Mouse (Mus musculus): Measurements from ENCODE around the gene Tmprss9. TPM values are rescaled to one million over a fixed set of nuclear protein-coding genes. Genes with fewer than 3 reads are reported as not detected.

The Tmprss9 gene
- polyA plus RNA-seq, 1 experiment from 2014 or later = 0.25 TPM

- Histone ChIP-seq H3K36me3 (ENCODE audit: control insufficient read depth, insufficient read depth) (peaks cover 16% of the 10 kb centered on the region), H3K27ac (ENCODE audit: low read length) (peak within 1 kb of the TSS; percentile 78), H3K27me3 (replicated peaks; ENCODE audit: control insufficient read depth, insufficient read depth, low read length) (no peaks in the 10 kb centered on the region), H3K4me1 (replicated peaks; ENCODE audit: control insufficient read depth, insufficient read depth, low read length) (peaks cover 30% of the 10 kb centered on the region), H3K9me3 (ENCODE audit: control insufficient read depth, low read length) (no peaks in the 10 kb centered on the region), H3K4me2 (ENCODE audit: low read length) (peak within 1 kb of the TSS; percentile 99), H3K9ac (replicated peaks; ENCODE audit: low read depth, low read length) (peak within 1 kb of the TSS; percentile 84), H3K4me3 (replicated peaks; ENCODE audit: low read length) (peak within 1 kb of the TSS; percentile 69)
- WGBS = under 1% methylated on average over 81 of the region's 81 CpGs
- ATAC-seq = peak; percentile 88
Observed at GRCm38 (mm10) chr10:80854913-80855748, 16.5 kb upstream of the Tmprss9 start, which contains the start of the genes Lsm7 and Sppl2b. TSS of gene Lsm7 (minus strand) at chr10:80855209. TSS of gene Sppl2b (plus strand) at chr10:80855275.

GRCm38 (mm10) chr10:80855749-80856073, 15.9 kb upstream of the Tmprss9 start:
- no peak for ATAC-seq
- 25% methylated on average over 11 of the region's 11 CpGs for WGBS
- H3K27me3 ChIP-seq (replicated peaks; ENCODE audit: control insufficient read depth, insufficient read depth, low read length) = no peaks in the 10 kb centered on the region

GRCm38 (mm10) chr10:80856267-80856666, 15.4 kb upstream of the Tmprss9 start:
- WGBS = 64% methylated on average over 3 of the region's 3 CpGs
- H3K4me3 ChIP-seq (replicated peaks; ENCODE audit: low read length) = peak overlapping the region; percentile 69; the same call in 1 of the 2 replicates
- H3K36me3 ChIP-seq (ENCODE audit: control insufficient read depth, insufficient read depth) = peaks cover 13% of the 10 kb centered on the region
- ATAC-seq = no peak
- H3K27me3 ChIP-seq (replicated peaks; ENCODE audit: control insufficient read depth, insufficient read depth, low read length) = no peaks in the 10 kb centered on the region
- H3K27ac ChIP-seq (ENCODE audit: low read length) = no peak overlapping the region
- no peaks in the 10 kb centered on the region for H3K9me3 ChIP-seq (ENCODE audit: control insufficient read depth, low read length)
- no peak overlapping the region for H3K9ac ChIP-seq (replicated peaks; ENCODE audit: low read depth, low read length)
- peaks cover 30% of the 10 kb centered on the region for H3K4me1 ChIP-seq (replicated peaks; ENCODE audit: control insufficient read depth, insufficient read depth, low read length)
- H3K4me2 ChIP-seq (ENCODE audit: low read length) = peak overlapping the region; percentile 99

More at GRCm38 (mm10) chr10:80855749-80856073, 15.9 kb upstream of the Tmprss9 start:
- Histone ChIP-seq H3K9ac (replicated peaks; ENCODE audit: low read depth, low read length) (peak overlapping the region; percentile 84), H3K9me3 (ENCODE audit: control insufficient read depth, low read length) (no peaks in the 10 kb centered on the region), H3K4me1 (replicated peaks; ENCODE audit: control insufficient read depth, insufficient read depth, low read length) (peaks cover 30% of the 10 kb centered on the region), H3K36me3 (ENCODE audit: control insufficient read depth, insufficient read depth) (peaks cover 16% of the 10 kb centered on the region), H3K27ac (ENCODE audit: low read length) (no peak overlapping the region), H3K4me3 (replicated peaks; ENCODE audit: low read length) (peak overlapping the region; percentile 69), H3K4me2 (ENCODE audit: low read length) (peak overlapping the region; percentile 99)

GRCm38 (mm10) chr10:80856908-80857307, 14.7 kb upstream of the Tmprss9 start:
- WGBS = 88% methylated on average over 5 of the region's 5 CpGs
- Histone ChIP-seq H3K27ac (ENCODE audit: low read length) (no peak overlapping the region), H3K36me3 (ENCODE audit: control insufficient read depth, insufficient read depth) (peaks cover 10% of the 10 kb centered on the region), H3K9me3 (ENCODE audit: control insufficient read depth, low read length) (no peaks in the 10 kb centered on the region), H3K4me1 (replicated peaks; ENCODE audit: control insufficient read depth, insufficient read depth, low read length) (peaks cover 30% of the 10 kb centered on the region), H3K4me2 (ENCODE audit: low read length) (no peak overlapping the region), H3K9ac (replicated peaks; ENCODE audit: low read depth, low read length) (no peak overlapping the region), H3K27me3 (replicated peaks; ENCODE audit: control insufficient read depth, insufficient read depth, low read length) (no peaks in the 10 kb centered on the region), H3K4me3 (replicated peaks; ENCODE audit: low read length) (no peak overlapping the region)
- ATAC-seq = no peak

- peaks cover 30% of the 10 kb centered on the region for H3K4me1 ChIP-seq (replicated peaks; ENCODE audit: control insufficient read depth, insufficient read depth, low read length)
- H3K9ac ChIP-seq (replicated peaks; ENCODE audit: low read depth, low read length) = no peak overlapping the region
- H3K9me3 ChIP-seq (ENCODE audit: control insufficient read depth, low read length) = no peaks in the 10 kb centered on the region
- H3K4me3 ChIP-seq (replicated peaks; ENCODE audit: low read length) = no peak overlapping the region
- WGBS = 38% methylated on average over 8 of the region's 8 CpGs
- no peak for ATAC-seq
- H3K36me3 ChIP-seq (ENCODE audit: control insufficient read depth, insufficient read depth) = peaks cover 6% of the 10 kb centered on the region
- no peak overlapping the region for H3K4me2 ChIP-seq (ENCODE audit: low read length)
- no peaks in the 10 kb centered on the region for H3K27me3 ChIP-seq (replicated peaks; ENCODE audit: control insufficient read depth, insufficient read depth, low read length)
- no peak overlapping the region for H3K27ac ChIP-seq (ENCODE audit: low read length)
Observed at GRCm38 (mm10) chr10:80857386-80857785, 14.3 kb upstream of the Tmprss9 start.

- peaks cover 7% of the 10 kb centered on the region; the same call in 1 of the 2 replicates for H3K36me3 ChIP-seq (ENCODE audit: control insufficient read depth, insufficient read depth)
- H3K27ac ChIP-seq (ENCODE audit: low read length) = no peak overlapping the region
- H3K9me3 ChIP-seq (ENCODE audit: control insufficient read depth, low read length) = no peaks in the 10 kb centered on the region
- no peak overlapping the region for H3K4me2 ChIP-seq (ENCODE audit: low read length)
- peaks cover 30% of the 10 kb centered on the region for H3K4me1 ChIP-seq (replicated peaks; ENCODE audit: control insufficient read depth, insufficient read depth, low read length)
- no peak for ATAC-seq
- no peak overlapping the region for H3K9ac ChIP-seq (replicated peaks; ENCODE audit: low read depth, low read length)
- no peak overlapping the region for H3K4me3 ChIP-seq (replicated peaks; ENCODE audit: low read length)
- 63% methylated on average over 3 of the region's 3 CpGs for WGBS
- no peaks in the 10 kb centered on the region for H3K27me3 ChIP-seq (replicated peaks; ENCODE audit: control insufficient read depth, insufficient read depth, low read length)
Observed at GRCm38 (mm10) chr10:80857848-80858247, 13.8 kb upstream of the Tmprss9 start.

GRCm38 (mm10) chr10:80858350-80858935, 13.2 kb upstream of the Tmprss9 start:
- no peak for ATAC-seq
- Histone ChIP-seq H3K4me3 (replicated peaks; ENCODE audit: low read length) (no peak overlapping the region), H3K4me1 (replicated peaks; ENCODE audit: control insufficient read depth, insufficient read depth, low read length) (peaks cover 30% of the 10 kb centered on the region), H3K9me3 (ENCODE audit: control insufficient read depth, low read length) (no peaks in the 10 kb centered on the region), H3K36me3 (ENCODE audit: control insufficient read depth, insufficient read depth) (peaks cover 10% of the 10 kb centered on the region; the same call in 1 of the 2 replicates), H3K4me2 (ENCODE audit: low read length) (no peak overlapping the region), H3K27ac (ENCODE audit: low read length) (no peak overlapping the region), H3K27me3 (replicated peaks; ENCODE audit: control insufficient read depth, insufficient read depth, low read length) (no peaks in the 10 kb centered on the region), H3K9ac (replicated peaks; ENCODE audit: low read depth, low read length) (no peak overlapping the region)
- WGBS = 90% methylated on average over 7 of the region's 7 CpGs

GRCm38 (mm10) chr10:80862305-80862704, 9.3 kb upstream of the Tmprss9 start:
- H3K4me2 ChIP-seq (ENCODE audit: low read length) = no peak overlapping the region
- H3K4me1 ChIP-seq (replicated peaks; ENCODE audit: control insufficient read depth, insufficient read depth, low read length) = peaks cover 2% of the 10 kb centered on the region; the same call in 1 of the 2 replicates
- H3K9ac ChIP-seq (replicated peaks; ENCODE audit: low read depth, low read length) = no peak overlapping the region
- H3K36me3 ChIP-seq (ENCODE audit: control insufficient read depth, insufficient read depth) = peaks cover 15% of the 10 kb centered on the region; the same call in 1 of the 2 replicates
- no peak for ATAC-seq
- H3K4me3 ChIP-seq (replicated peaks; ENCODE audit: low read length) = no peak overlapping the region
- H3K27ac ChIP-seq (ENCODE audit: low read length) = no peak overlapping the region
- no peaks in the 10 kb centered on the region for H3K9me3 ChIP-seq (ENCODE audit: control insufficient read depth, low read length)
- no peaks in the 10 kb centered on the region for H3K27me3 ChIP-seq (replicated peaks; ENCODE audit: control insufficient read depth, insufficient read depth, low read length)
- 93% methylated on average over 5 of the region's 5 CpGs for WGBS

- Histone ChIP-seq H3K4me1 (replicated peaks; ENCODE audit: control insufficient read depth, insufficient read depth, low read length) (no peaks in the 10 kb centered on the region), H3K27ac (ENCODE audit: low read length) (no peak overlapping the region), H3K9me3 (ENCODE audit: control insufficient read depth, low read length) (no peaks in the 10 kb centered on the region), H3K27me3 (replicated peaks; ENCODE audit: control insufficient read depth, insufficient read depth, low read length) (no peaks in the 10 kb centered on the region), H3K36me3 (ENCODE audit: control insufficient read depth, insufficient read depth) (peaks cover 15% of the 10 kb centered on the region; the same call in 1 of the 2 replicates), H3K4me2 (ENCODE audit: low read length) (no peak overlapping the region), H3K9ac (replicated peaks; ENCODE audit: low read depth, low read length) (no peak overlapping the region), H3K4me3 (replicated peaks; ENCODE audit: low read length) (no peak overlapping the region)
- ATAC-seq = no peak
- 83% methylated on average over 16 of the region's 16 CpGs for WGBS
Observed at GRCm38 (mm10) chr10:80864446-80864845, 7.2 kb upstream of the Tmprss9 start.

Data from forebrain, embryonic 16.5 days (tissue).